Mouse (Mus musculus) bone marrow macrophage, adult 2 months (primary cell): ENCODE measurements at regions not wholly inside any gene's neighbourhood (a gene's known extent, or its start where the extent isn't known, plus 50 kb on each side); places are given as distances from the start of the nearest gene placed in this dataset.

Source experiments
- CTCF ChIP-seq: IDR thresholded peaks from 2 replicates; pipeline ENCODE4 v1.5.1; 2012; ENCODE audit warnings: low read depth, mild to moderate bottlenecking, low read length, moderate library complexity
- POLR2A ChIP-seq: IDR thresholded peaks from 2 replicates; pipeline ENCODE4 v1.6.1; 2012; ENCODE audit warnings: mild to moderate bottlenecking, low read depth, low read length, borderline replicate concordance

DNA sequence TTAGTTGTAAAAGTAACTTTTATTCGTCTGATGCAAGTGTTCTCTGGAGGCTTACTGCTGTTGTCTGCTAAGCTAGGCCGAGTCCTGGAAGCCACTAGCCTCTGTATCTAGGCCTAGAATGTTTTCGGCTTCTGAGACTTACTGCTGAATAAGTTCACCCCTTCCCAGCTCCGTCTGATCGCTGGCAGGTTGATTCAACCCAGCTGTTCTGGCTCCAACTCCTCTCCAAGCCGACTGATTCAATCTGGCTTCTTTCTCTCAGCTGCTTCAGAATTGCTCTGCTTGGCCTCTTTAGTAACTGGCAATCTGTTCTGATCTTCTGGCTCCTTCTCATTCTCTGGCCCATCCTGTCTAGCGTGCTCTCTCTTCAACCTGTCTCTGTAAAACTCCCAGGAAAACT is 285.6 kb downstream of the Vrk1 start:
- TF ChIP-seq POLR2A, result no peak
- no peak for TF ChIP-seq CTCF
